Mouse (Mus musculus) liver, embryonic 11.5 days (tissue): Measurements from ENCODE around the gene Zfp652. TPM values are rescaled to one million over a fixed set of nuclear protein-coding genes. Genes with fewer than 3 reads are reported as not detected.

Experiments
- ATAC-seq: fragments of 200-750 bp; cut with Nextera tagmentation; replicated peaks from 2 replicates; pipeline ENCODE4 v1.8.0; 2017; ENCODE audit warnings: moderate number of reproducible peaks, mild to moderate bottlenecking, moderate TSS enrichment, moderate library complexity; ENCODE audit not compliant: low FRiP score
- DNase-seq: peaks from one replicate; pipeline ENCODE4 v3.0.0-alpha.2; 2017; ENCODE audit warnings: low spot score
- H3K27ac ChIP-seq: fragments of 300-500 bp; sonication (generic); 2 replicates; pipeline ENCODE4 v1.5.1; 2014; ENCODE audit warnings: mild to moderate bottlenecking, low read depth, low read length, control low read depth
- H3K27me3 ChIP-seq: fragments of 300-500 bp; sonication (generic); replicated peaks from 2 replicates; pipeline ENCODE4 v1.6.1; 2014; ENCODE audit warnings: low read length, mixed read lengths; ENCODE audit not compliant: control insufficient read depth, insufficient read depth
- H3K36me3 ChIP-seq: fragments of 300-500 bp; sonication (generic); 2 replicates; pipeline ENCODE4 v1.6.1; 2014; ENCODE audit warnings: mild to moderate bottlenecking, low read length, moderate library complexity, mixed read lengths; ENCODE audit not compliant: control insufficient read depth, insufficient read depth
- H3K4me1 ChIP-seq: fragments of 300-500 bp; sonication (generic); replicated peaks from 2 replicates; pipeline ENCODE4 v1.6.1; 2014; ENCODE audit warnings: low read length, mixed read lengths; ENCODE audit not compliant: control insufficient read depth, insufficient read depth
- H3K4me2 ChIP-seq: fragments of 300-500 bp; sonication (generic); 2 replicates; pipeline ENCODE4 v1.6.1; 2014; ENCODE audit warnings: mild to moderate bottlenecking, control low read depth, moderate library complexity
- H3K4me3 ChIP-seq: fragments of 300-500 bp; sonication (generic); 2 replicates; pipeline ENCODE4 v1.5.1; 2014; ENCODE audit warnings: low read depth, low read length, control low read depth
- H3K9ac ChIP-seq: fragments of 300-500 bp; sonication (generic); 2 replicates; pipeline ENCODE4 v1.6.1; 2014; ENCODE audit warnings: low read depth, low read length, control low read depth
- H3K9me3 ChIP-seq: fragments of 300-500 bp; sonication (generic); 2 replicates; pipeline ENCODE4 v1.6.1; 2016; ENCODE audit warnings: low read length, inconsistent platforms, mixed read lengths; ENCODE audit not compliant: control insufficient read depth
- WGBS: fragments of 180-500 bp; shearing (Covaris S2); extraction: QIAGEN DNeasy Blood & Tissue Kit; methylation state at CpG from one replicate; pipeline ENCODE4 v1.1.7; 2014; 5-methylcytosine and 5-hydroxymethylcytosine counted together
- polyA plus RNA-seq: library from polyadenylated mRNA; unstranded; fragments of >200 nt; fragmentation: Nextera tagmentation; extraction: Ambion mirVana; gene quantifications from 2 replicates; pipeline ENCODE4 v1.2.1, GENCODE M21; 2014

Gene Zfp652
- polyA plus RNA-seq, 1 experiment from 2014 or later, result 8.7 TPM

GRCm38 (mm10) chr11:95791787-95792186, 79.3 kb downstream of the Zfp652 start:
- H3K27me3 ChIP-seq, result peaks cover 11% of the 10 kb centered on the region
- H3K4me2 ChIP-seq, result no peak overlapping the region
- peaks cover 17% of the 10 kb centered on the region for H3K4me1 ChIP-seq
- ATAC-seq (no peak), DNase-seq (no peak)
- H3K4me3 ChIP-seq, result no peak overlapping the region
- H3K27ac ChIP-seq, result no peak overlapping the region
- H3K36me3 ChIP-seq, result no peaks in the 10 kb centered on the region
- H3K9me3 ChIP-seq, result no peaks in the 10 kb centered on the region
- H3K9ac ChIP-seq, result no peak overlapping the region
- 78% methylated on average over 13 of the region's 13 CpGs for WGBS

DNA sequence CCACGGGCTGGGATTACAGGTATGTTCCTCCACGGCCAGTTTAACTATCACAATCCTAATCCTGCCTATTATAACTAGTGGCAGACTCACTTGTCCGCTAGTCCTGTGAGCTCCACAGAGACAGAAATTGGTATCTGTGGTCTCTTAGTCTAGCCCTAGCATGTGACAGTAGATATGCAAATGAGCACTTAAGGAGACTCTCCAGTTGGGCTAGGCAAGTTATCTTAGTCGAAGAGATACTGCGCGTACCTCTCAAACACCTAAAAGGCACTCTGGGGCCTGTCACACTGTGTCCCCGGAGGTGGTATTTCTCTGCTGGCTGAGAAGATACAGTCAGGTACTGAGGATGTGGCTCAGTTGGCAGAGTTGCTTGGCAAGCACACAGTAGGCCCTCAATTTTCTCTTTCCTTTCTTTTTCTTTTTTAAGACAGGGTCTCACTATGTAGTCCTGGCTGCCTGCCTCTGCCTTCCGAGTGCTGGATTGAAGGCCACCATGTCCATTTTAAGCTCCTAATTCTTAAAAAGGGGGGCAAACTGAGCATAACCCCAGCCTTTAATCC, 80.6 kb downstream of the Zfp652 start:
- DNase-seq (no peak), ATAC-seq (peak; percentile 85)
- 0 out of 2 replicates have a peak overlapping the region, but pooled peaks have one; percentile 19 for H3K27ac ChIP-seq
- no peaks in the 10 kb centered on the region for H3K9me3 ChIP-seq
- WGBS, result 70% methylated on average over 8 of the region's 8 CpGs
- peak overlapping the region; percentile 5; the same call in 1 of the 2 replicates for H3K9ac ChIP-seq
- no peaks in the 10 kb centered on the region for H3K36me3 ChIP-seq
- H3K4me2 ChIP-seq, result peak overlapping the region; percentile 20
- H3K4me1 ChIP-seq, result peaks cover 17% of the 10 kb centered on the region
- peaks cover 21% of the 10 kb centered on the region for H3K27me3 ChIP-seq
- no peak overlapping the region for H3K4me3 ChIP-seq

- 74% methylated on average over 5 of the region's 5 CpGs for WGBS
Measured at GRCm38 (mm10) chr11:95794201-95794600, 81.7 kb downstream of the Zfp652 start.

GRCm38 (mm10) chr11:95795582-95795981, 83.1 kb downstream of the Zfp652 start:
- peaks cover 24% of the 10 kb centered on the region for H3K4me1 ChIP-seq
- H3K36me3 ChIP-seq, result no peaks in the 10 kb centered on the region
- ATAC-seq (no peak), DNase-seq (no peak)
- H3K4me3 ChIP-seq, result no peak overlapping the region
- peaks cover 26% of the 10 kb centered on the region for H3K27me3 ChIP-seq
- H3K4me2 ChIP-seq, result no peak overlapping the region
- no peaks in the 10 kb centered on the region for H3K9me3 ChIP-seq
- no peak overlapping the region for H3K9ac ChIP-seq
- 52% methylated on average over 5 of the region's 5 CpGs for WGBS
- H3K27ac ChIP-seq, result no peak overlapping the region

More at GRCm38 (mm10) chr11:95794201-95794600, 81.7 kb downstream of the Zfp652 start:
- ATAC-seq, result no peak
- no peak for DNase-seq
- Histone ChIP-seq H3K4me2 (no peak overlapping the region), H3K4me3 (no peak overlapping the region), H3K4me1 (peaks cover 17% of the 10 kb centered on the region), H3K27ac (no peak overlapping the region), H3K27me3 (peaks cover 26% of the 10 kb centered on the region), H3K9me3 (no peaks in the 10 kb centered on the region), H3K9ac (no peak overlapping the region), H3K36me3 (no peaks in the 10 kb centered on the region)

- Histone ChIP-seq H3K4me1 (peaks cover 40% of the 10 kb centered on the region), H3K27me3 (no peaks in the 10 kb centered on the region), H3K9ac (no peak overlapping the region), H3K4me2 (peak overlapping the region; percentile 12; the same call in 1 of the 2 replicates), H3K9me3 (peaks cover 6% of the 10 kb centered on the region), H3K36me3 (no peaks in the 10 kb centered on the region), H3K4me3 (no peak overlapping the region), H3K27ac (peak overlapping the region; percentile 34; the same call in 1 of the 2 replicates)
- WGBS, result 56% methylated on average over 5 of the region's 5 CpGs
- ATAC-seq (no peak), DNase-seq (no peak)
Measured at GRCm38 (mm10) chr11:95805010-95805409, 92.5 kb downstream of the Zfp652 start.

GRCm38 (mm10) chr11:95805527-95805926, 93.1 kb downstream of the Zfp652 start:
- H3K36me3 ChIP-seq, result no peaks in the 10 kb centered on the region
- 18% methylated on average over 3 of the region's 3 CpGs for WGBS
- H3K4me1 ChIP-seq, result peaks cover 38% of the 10 kb centered on the region
- ATAC-seq, result peak; percentile 53
- H3K27me3 ChIP-seq, result no peaks in the 10 kb centered on the region
- peak overlapping the region; percentile 54; the same call in 1 of the 2 replicates for H3K27ac ChIP-seq
- no peak for DNase-seq
- H3K4me3 ChIP-seq, result no peak overlapping the region
- H3K9me3 ChIP-seq, result peaks cover 6% of the 10 kb centered on the region
- H3K4me2 ChIP-seq, result peak overlapping the region; percentile 12
- 0 out of 2 replicates have a peak overlapping the region, but pooled peaks have one; percentile 0 for H3K9ac ChIP-seq

- 92% methylated on average over 5 of the region's 5 CpGs for WGBS
- H3K4me3 ChIP-seq, result no peak overlapping the region
- no peak for ATAC-seq
Measured at GRCm38 (mm10) chr11:95807884-95808283, 95.4 kb downstream of the Zfp652 start.

DNA sequence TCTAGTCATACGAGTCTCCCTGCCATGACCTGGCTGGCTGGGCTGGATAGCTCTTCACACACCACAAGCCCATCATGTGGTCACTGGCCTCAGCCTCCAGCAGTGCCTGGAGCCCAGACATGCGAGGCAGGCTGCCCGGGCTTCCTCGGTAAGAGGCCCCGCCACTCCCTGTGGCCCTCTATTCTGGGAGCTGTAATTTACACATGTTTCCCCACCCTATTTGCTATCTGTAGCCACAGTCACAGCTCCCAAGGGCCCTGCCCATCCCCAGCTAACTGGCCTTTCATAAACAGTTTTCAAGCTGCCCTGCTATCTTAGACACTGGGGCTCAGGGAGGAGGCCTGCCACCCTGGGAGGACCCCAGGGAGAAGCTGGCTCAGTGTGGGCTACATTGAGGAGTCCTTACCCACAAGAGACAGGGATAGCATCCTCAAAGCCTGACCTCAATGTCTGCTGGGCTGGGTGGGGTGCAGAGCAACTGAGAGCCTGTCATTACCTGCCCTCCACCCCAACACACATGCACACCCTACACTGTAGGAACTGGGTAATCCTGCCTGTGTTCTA, 96.1 kb downstream of the Zfp652 start:
- peak; percentile 97 for ATAC-seq
- Histone ChIP-seq H3K9me3 (peaks cover 6% of the 10 kb centered on the region), H3K4me2 (peak overlapping the region; percentile 54), H3K4me1 (peaks cover 35% of the 10 kb centered on the region), H3K4me3 (no peak overlapping the region), H3K36me3 (no peaks in the 10 kb centered on the region), H3K9ac (peak overlapping the region; percentile 65), H3K27ac (peak overlapping the region; percentile 97), H3K27me3 (no peaks in the 10 kb centered on the region)
- WGBS, result 29% methylated on average over 5 of the region's 5 CpGs
- DNase-seq, result no peak

More at GRCm38 (mm10) chr11:95807884-95808283, 95.4 kb downstream of the Zfp652 start:
- H3K9ac ChIP-seq, result peak overlapping the region; percentile 55
- peaks cover 35% of the 10 kb centered on the region for H3K4me1 ChIP-seq
- no peak for DNase-seq
- H3K27me3 ChIP-seq, result no peaks in the 10 kb centered on the region
- H3K9me3 ChIP-seq, result peaks cover 6% of the 10 kb centered on the region
- peak overlapping the region; percentile 97 for H3K27ac ChIP-seq
- peak overlapping the region; percentile 52 for H3K4me2 ChIP-seq
- no peaks in the 10 kb centered on the region for H3K36me3 ChIP-seq

DNA sequence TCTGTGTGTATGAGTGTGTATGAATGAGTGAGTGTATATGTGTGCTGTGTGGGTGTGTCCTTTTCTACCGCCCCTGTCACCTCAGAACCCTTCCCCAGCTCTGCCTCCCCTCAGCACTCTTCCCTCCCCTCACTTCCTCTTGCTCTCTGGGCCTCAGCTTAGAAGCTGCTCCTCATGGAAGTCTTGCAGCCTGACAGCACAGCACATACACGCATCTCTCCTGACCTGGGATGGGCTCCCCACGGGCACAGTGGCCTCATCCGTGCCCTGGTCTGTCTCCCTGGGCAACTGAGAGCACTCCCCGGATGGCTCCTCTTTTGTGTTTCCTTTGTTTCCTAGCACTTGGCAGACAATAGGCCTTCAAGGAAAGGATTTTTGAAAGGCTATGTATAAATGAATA, 97.1 kb downstream of the Zfp652 start:
- H3K4me1 ChIP-seq, result peaks cover 35% of the 10 kb centered on the region
- peak overlapping the region; percentile 97 for H3K27ac ChIP-seq
- WGBS, result 53% methylated on average over 5 of the region's 5 CpGs
- ATAC-seq, result no peak
- H3K27me3 ChIP-seq, result no peaks in the 10 kb centered on the region
- H3K9ac ChIP-seq, result peak overlapping the region; percentile 65; the same call in 1 of the 2 replicates
- DNase-seq, result no peak
- no peak overlapping the region for H3K4me3 ChIP-seq
- peaks cover 6% of the 10 kb centered on the region for H3K9me3 ChIP-seq
- H3K4me2 ChIP-seq, result no peak overlapping the region; the same call in 1 of the 2 replicates
- H3K36me3 ChIP-seq, result no peaks in the 10 kb centered on the region
